Mouse (Mus musculus) brain, adult 10 weeks (tissue): ENCODE data around the gene C1ql1. TPM values are rescaled to one million over a fixed set of nuclear protein-coding genes. Genes with fewer than 3 reads are reported as not detected.

Source experiments
- polyA plus RNA-seq: library from polyadenylated mRNA; stranded (reverse); fragments of 350-450 nt; fragmentation: Illumina TruSeq; extraction: RNeasy Lipid Tissue Mini Kit (QIAGEN cat#74804); gene quantifications from one replicate; pipeline ENCODE4 v1.2.3, GENCODE M21; 2015; ENCODE audit warnings: low read depth, low replicate concordance

C1ql1 gene
- 9.2 TPM for polyA plus RNA-seq

DNA sequence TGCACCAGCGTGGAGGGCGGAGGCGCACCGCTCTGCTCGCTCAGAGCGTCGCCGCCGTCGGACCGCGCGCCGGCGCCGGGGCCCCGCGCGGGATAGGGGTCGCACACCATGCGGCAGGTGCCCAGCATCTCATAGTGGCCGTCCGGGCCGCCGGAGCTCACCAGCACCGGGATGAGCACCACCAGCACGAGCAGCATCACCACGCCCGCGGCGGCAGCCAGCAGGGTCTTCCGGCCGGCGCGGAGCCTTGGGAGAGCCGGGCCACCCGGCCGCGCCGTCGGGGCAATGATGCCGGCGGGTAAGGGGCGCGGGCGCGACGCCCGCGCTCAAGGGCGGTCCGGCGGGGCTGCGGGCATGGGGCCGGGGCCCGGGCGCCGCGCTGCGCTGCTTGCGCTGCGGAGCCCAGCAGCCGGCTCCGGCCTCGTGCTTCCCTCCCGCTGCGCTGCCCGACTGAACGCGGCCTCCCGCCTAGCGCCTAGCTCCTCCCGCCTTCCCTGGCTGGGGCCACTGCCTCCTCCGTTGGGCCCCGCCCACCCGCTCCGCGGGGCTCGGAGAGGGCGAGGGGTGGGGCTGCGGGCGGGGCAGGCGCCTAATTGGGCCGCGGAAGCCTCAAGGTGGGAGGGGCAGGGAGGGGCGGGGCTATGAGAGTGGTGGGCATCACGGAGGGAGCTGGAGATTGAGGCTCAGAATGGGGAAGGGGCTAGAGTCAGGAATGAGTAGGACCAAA, at the start of gene C1ql1:
C1ql1 (minus strand) TSS at position 424 of the 727 bp plus-strand sequence.

GRCm38 (mm10) chr11:102924557-102925350, 21.7 kb downstream of the C1ql1 start, which contains the start of gene Kif18b:
Kif18b (minus strand) TSS chr11:102925124.

GRCm38 (mm10) chr11:102900763-102901162, 45.7 kb downstream of the C1ql1 start, which contains the start of gene Gfap:
Gfap (minus strand) TSS chr11:102900912.

Other genes with a start within 250 kb of the C1ql1 start
- gene Ccdc43, start 248.9 kb downstream of the C1ql1 start, polyA plus RNA-seq = 28.9 TPM
- gene Adam11, start 185.2 kb downstream of the C1ql1 start, polyA plus RNA-seq = 85.8 TPM
- 6.2 TPM for gene Gjc1, start 127.0 kb downstream of the C1ql1 start, polyA plus RNA-seq
- gene Higd1b, start 110.8 kb downstream of the C1ql1 start, polyA plus RNA-seq = 11.2 TPM
- 80.2 TPM for gene Eftud2, start 65.7 kb downstream of the C1ql1 start, polyA plus RNA-seq
- 4.4 TPM for gene Ccdc103, start 65.5 kb downstream of the C1ql1 start, polyA plus RNA-seq
- 0.30 TPM for gene Fam187a, start 61.5 kb downstream of the C1ql1 start, polyA plus RNA-seq
- gene Gfap, start 45.8 kb downstream of the C1ql1 start, polyA plus RNA-seq = 158 TPM
- gene Kif18b, start 21.6 kb downstream of the C1ql1 start, polyA plus RNA-seq = 0.13 TPM
- 87.5 TPM for gene Nmt1, start 81.5 kb upstream of the C1ql1 start, polyA plus RNA-seq
- 42.0 TPM for gene Dcakd, start 81.6 kb upstream of the C1ql1 start, polyA plus RNA-seq
- gene Plcd3, start 155.0 kb upstream of the C1ql1 start, polyA plus RNA-seq = 12.3 TPM
- 55.3 TPM for gene Acbd4, start 155.0 kb upstream of the C1ql1 start, polyA plus RNA-seq
- gene Hexim1, start 169.5 kb upstream of the C1ql1 start, polyA plus RNA-seq = 34.8 TPM
- gene Hexim2, start 185.7 kb upstream of the C1ql1 start, polyA plus RNA-seq = 18.1 TPM
- 100 TPM for gene Fmnl1, start 224.4 kb upstream of the C1ql1 start, polyA plus RNA-seq